Mouse (Mus musculus) MEL-GATA-1-ER (cell line): Measurements from ENCODE around the gene Efcab6.

ENCODE experiments used
- DNase-seq: peaks from one replicate; pipeline ENCODE4 v3.0.0-alpha.2; 2012; ENCODE audit warnings: low read depth; ENCODE audit errors: extremely low read depth

Efcab6 gene

DNA sequence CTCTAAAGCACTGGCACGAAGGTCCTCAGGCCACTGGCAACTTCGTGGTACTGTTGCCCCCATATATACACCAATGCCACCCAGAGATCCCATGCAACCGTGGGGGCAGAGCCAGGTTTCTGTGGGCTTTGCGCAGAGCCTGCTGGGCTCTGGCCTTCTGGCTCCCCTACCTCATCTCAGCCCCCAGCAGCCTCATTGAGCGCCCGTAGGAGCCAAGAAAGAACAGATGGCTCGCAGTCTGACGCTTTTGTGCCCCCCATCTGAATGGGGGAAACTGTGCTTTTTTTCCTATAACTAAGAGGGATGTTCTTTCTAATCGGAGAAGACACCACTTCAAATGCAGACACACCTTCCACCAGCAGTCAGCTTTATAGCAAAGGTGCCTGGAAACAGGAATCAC, 180.9 kb downstream of the Efcab6 start:
- no peak for DNase-seq

DNA sequence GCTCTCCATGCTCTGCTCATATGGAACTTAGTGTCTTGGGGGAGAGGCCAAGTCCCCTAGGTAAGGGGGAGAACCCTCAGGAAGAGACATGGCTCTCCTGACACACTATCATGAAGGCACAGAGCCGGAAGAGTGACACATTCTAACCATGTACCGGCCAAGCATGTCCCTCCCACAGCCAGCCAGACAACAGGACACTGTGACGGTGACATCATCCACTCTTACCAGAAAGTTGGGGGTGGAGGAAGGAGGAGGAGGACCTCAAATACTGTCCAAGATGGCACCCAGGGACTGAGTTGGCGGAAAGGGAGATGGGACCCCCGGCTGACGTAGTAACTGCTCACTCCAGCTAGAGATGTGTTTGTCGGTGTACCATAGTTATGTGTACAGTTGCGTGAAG, 181.4 kb downstream of the Efcab6 start:
- no peak for DNase-seq

DNA sequence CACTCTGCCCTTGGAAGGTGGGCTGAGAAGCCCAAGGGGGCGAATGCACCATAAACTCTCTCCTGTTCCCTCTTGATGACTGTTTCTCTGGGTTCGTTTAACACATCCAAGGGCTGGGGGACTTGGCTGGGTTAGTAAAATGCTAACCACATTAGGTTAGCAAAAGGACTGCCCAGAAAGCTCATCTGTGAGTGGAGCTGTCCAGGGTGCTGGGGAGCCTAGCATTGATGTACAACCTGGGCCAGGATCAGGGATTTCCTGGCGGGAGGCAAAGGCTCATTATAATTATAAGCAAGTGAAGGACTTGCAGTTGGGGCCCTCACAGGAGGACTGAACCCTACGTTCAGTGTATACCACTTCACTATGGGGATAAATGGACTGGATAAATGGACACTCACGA, 185.3 kb downstream of the Efcab6 start:
- no peak for DNase-seq

DNA sequence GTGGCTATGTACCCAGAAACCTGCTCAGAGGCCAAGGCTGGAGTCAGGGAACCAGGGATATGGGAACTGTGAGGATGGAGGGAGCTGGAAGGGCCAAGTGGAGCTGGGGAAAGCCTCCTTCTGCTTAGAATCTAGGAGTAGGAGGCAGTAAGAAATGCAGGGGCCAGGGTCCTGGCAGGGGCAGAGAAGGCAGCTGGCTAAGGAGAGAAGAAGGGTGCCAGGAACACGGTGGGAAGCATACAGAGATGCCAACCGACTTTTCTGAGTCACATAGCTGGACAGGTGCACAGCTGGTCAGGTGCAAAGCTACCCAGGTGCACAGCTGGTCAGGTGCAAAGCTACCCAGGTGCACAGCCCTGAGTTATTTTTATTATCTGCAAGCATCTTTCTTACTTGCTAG, 187.3 kb downstream of the Efcab6 start:
- no peak for DNase-seq

DNA sequence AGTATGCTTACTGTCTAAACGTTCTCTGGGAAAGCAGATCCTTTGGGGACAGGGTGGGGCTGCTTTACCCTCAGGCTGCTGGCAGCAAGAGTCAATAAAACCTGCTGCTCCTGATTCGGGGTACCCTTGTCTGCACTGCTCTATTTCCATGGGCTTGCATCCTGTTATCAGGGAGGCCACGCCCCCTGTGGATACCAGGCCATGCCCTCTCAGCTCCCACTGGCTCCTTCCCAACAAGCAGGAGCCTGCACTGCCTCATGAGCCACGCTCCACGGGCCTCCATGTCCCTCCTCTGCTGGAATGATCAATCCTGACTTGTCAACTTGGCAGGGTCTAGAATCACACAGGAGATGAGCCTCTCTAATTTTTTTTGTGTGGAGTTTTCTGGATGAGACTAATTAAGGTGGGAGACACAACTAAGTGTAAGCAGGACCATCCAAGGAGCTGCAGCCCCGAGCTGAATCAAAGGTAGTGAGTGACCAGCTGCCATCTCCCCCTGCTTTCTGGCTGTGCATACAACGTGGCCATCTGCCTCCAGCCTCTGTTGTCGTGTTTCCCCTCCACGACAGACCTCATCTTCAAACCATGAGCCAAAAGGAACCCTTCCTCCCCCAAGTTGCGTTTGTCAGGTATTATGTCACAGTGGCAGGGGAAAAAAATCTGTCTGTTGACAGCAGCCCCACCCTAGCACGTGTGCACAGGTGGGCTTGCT, 187.9 kb downstream of the Efcab6 start:
- no peak for DNase-seq

DNA sequence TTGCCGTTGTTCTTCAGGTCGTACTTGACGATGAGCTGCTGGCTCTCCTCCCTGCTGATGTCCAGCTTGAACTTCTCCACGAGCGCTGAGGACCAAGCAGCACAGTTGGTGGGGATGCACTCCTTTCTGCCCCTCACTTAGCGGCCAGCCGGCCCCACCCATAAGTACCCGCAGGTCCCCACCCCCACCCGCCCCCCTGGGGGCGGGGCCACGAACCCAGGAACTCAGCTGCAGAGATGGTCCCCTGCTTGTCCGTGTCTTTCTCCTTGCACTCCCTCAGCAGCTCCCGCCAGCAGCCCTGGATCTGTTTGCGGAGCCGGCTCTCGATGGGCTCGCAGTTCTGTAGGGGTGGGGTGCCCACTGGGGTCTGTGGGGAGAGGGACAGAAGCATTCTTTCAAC, 194.2 kb downstream of the Efcab6 start:
- no peak for DNase-seq

DNA sequence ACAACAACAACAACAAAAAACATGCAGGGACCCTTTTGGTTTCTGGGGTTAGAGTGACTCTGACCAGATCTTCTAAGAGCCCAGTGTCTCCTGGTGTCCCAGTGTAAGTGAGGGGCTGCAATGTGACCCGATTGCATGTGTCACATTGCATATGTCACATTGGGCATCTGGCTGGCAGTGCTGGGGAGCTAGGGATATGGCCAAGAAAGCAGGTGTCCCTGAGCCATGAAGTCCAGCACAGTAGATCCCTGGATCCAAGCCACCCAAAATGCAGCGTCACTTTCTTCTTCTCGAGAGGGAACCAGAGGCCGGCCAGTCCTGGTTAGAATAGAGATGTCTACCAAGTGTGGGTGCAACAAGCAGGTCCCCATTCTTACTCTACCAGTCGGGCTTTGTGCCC, 199.6 kb downstream of the Efcab6 start:
- DNase-seq, result no peak

DNA sequence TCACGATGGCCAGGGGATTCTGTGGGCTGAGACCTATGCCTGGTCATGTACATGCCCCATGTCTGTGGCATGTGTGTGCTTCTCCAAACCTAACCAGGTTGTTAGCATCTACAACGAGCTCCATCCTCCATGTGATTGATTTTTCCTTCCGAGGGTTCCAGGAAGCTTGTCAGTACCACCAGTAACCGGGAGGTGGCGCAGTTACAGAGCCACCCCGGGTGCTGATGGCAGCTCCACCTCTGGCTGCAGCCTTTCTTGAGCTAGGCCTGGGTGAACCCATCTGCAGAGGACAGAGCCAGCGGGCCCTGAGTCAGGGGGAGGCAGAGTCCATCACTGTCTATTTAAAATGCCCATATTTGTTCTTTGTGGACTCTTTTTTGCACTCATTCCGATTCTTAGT, 208.1 kb downstream of the Efcab6 start:
- no peak for DNase-seq

DNA sequence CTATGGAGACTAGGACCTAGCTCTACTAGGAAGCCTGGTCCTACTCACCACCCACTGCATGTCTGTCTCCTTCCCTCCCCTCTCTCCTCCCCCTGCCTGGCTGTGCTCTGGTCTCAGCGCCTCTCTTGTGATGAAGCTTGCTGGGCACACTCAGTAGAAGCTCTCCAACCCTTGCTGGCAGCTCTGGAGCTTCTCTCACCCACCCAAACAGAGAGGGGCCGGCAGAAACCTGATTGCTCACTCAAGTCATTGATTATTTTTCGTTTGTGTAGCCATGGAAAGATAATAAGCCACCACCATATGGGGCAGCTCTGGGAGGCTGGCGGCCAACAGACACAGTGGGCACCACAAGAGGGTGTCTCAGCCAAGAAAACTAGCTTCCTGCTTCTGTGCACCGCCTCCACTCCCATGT, 211.8 kb downstream of the Efcab6 start:
- DNase-seq, result no peak

DNA sequence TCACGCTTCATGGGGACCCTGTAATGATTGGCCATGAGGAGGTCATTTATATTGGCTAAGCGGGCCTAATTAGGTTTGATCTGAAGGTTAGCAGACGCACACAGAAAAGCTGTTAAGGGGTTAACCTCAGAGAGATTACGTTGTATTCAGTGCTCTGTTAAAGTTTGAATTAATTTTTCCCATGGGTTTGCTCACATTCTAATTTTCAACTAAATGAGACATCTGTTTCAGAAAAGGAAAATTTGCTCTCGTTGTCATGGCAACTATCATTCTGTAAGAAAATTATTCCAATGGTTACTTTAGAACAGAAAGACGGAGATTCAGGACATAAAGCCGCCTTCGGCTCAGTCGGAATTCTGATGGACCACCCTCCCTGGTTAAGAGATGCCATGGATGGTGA, 217.0 kb downstream of the Efcab6 start:
- no peak for DNase-seq

DNA sequence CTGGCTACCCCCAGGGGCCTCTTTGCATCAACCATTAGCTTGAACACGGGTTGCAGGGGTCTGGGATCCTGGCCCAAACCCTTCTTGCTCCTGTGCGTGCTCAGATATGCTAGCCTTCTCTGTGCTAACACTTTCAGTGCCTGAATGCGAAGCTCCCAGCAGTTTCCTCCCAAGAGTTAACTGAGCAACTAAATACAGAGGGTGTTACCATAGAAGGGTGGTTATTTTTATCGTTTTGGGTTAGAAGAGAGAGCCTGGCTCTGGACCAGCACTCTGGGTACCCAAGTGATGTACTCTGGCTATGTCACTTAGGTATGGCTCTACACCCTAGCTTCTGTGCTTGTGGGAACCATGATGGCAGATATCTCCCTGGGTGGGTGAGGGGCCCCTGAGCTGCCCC, 217.7 kb downstream of the Efcab6 start:
- DNase-seq, result no peak

DNA sequence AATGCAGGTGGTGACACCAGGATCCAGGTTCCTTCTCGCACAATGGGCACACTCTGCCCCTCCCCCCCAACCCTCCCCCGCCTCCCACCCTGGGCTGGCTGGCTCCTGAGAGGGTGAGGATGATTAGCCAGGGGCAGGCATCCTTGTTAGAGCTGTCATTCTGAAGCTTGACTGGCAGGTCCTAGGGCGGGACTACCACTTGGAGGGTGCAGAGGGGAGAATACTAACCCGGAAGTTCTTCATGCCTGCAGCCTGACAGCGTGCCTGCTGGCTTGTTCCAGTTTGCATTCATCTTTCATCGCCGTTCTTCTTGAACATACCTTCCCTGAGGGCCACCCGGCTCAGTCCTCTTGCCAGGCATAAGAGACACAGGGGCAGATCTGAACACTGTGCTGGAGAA, 218.6 kb downstream of the Efcab6 start:
- DNase-seq, result no peak

DNA sequence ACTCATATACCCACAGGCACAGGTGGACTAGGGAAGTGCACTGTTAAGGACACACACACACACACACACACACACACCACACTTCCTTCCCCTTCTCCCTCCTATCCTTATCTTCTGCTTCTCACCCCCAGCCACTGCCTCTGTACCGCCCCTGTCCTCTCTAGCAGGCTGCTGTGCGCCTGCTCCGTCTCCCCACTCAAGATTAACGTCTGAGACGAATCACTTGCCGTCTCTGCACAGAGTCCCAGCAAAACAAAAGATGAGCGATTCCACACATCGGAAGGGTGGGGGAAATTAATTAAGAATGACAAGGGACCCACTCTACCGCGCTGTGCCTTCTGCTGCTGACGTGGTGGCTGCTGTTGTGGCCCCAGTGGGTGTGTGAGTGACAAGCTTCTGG, 219.4 kb downstream of the Efcab6 start:
- DNase-seq, result no peak

DNA sequence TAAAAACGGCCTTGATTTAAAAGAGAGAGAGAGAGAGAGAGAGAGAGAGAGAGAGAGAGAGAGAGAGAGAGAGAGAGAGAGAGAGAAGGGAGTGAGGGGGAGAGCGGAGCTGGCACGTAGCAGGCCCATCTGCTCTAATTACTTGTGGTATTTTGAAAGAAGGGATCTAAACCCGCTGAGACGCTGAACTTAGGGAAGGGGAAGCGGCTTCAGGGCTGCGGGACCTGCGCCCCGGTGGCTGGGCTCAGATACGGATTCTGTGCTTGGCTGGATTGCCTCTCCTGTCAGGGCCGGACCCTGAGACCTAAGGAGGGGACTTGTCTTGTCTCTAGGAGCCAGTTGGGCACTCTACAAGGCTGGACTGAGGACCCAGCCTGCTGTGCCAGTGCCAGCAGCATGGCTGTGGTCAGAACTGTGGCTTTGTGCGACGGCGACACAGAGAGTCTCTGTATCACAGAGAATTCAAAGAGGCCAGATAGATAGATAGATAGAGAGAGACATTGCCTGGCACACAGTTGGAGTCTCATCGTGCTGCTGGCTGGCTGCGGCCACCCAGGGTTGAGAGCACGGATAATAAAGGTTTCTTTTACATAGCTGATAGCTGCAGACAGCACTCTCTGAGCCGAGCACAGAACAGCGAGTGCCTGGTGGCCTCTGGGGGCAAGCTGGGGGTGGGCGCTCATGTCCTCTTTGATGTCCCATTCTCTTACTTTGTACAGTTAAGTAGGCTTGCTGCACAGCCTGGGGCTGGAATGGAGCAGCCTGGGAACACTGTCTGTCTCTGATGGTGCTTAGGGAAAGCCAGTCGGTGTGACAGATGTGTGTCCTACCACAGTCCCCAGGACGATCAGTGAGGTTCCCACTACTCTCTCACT, 222.0 kb downstream of the Efcab6 start:
- no peak for DNase-seq

DNA sequence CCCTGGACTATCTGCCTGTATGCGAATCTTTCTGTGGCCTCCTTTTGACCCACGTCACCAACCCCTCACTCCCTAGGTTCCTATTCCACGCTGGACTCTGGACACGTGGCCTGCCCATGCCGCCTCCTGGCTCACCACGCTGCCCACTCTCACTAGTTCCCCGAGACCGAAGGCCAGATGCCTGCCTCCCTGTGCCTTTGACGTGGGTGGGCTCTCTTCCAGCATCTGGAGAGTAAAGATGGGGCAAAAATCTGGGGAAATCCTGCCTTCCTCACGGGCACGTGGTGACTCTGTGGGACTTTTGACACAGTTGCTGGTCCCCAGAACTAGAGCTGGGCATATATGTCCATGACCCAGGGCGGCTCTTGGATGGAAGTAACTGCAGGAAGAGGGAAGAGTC, 222.8 kb downstream of the Efcab6 start:
- no peak for DNase-seq

DNA sequence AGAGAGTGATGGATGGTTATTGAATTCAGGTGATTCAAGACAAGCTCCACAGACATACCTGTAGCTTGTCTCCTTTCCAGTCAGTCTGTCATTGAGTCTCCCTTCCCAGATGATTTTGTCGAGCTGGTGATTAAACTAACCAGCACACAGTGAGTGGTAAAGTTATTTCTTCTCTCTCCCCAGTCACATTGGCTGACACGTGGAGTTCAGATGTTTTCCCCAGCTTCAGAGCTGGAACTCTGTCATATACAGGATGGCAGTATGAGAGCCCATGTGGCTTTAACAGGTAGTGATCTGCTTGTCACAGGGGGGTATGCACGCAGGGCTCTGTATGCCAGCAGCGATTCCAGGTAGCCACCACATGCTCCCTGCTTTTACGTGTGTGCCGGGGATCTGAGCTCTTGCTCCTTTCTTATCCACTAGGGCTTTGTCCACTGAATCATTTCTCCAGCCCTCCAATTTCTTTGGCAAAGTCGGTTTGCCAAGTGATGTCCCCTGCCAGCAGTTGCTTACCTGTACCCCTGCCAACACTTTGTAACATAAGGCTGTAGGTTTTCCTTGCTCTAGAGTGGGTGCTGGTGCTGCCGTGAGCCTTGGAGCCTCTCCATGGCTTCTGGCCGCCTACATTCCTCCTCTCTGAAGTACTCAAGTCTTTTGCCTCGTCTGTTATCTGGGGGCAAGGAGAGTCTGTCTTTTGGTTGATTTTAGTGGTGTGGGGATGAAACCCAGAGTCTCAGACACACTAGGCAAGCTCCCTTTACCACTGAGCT, 224.0 kb downstream of the Efcab6 start:
- no peak for DNase-seq

DNA sequence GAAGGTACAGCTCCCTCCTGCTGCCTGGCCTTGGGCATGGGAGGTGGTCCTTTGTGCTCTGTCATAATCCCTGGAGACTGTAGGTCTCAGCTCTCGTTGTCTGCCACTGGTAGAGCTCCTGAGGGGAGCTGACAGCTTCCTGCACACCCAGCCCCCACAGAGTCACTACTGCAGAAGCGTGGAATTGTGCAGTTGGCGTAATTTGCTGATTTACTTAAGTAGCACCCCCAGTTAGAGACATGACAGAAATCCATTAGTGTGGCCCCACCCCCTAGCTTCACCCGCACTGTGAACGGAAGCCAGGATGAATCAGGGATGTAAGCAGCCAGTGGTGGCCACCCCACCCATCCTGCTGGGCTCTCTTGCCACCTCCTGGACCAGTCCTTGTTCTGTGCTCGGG, 232.9 kb downstream of the Efcab6 start:
- no peak for DNase-seq

DNA sequence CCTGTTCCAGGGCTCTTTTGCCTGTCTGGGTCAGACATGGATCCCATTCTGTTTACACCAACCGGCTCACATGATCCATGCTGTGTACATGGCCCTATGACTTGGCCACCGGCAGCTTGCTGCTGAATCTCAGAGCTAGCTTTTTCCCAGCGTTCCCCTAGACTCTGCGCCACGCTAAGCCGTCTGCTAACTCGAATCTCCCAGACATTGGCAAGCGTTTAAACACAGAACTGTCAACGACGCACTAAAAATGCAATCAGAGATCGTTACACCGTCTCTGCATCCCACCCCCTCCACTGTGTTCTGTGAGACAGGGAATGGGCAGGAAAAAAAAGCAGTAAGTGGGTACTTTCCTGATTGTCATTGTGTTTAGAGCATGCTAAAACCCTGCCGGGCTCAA, 236.0 kb downstream of the Efcab6 start:
- no peak for DNase-seq

DNA sequence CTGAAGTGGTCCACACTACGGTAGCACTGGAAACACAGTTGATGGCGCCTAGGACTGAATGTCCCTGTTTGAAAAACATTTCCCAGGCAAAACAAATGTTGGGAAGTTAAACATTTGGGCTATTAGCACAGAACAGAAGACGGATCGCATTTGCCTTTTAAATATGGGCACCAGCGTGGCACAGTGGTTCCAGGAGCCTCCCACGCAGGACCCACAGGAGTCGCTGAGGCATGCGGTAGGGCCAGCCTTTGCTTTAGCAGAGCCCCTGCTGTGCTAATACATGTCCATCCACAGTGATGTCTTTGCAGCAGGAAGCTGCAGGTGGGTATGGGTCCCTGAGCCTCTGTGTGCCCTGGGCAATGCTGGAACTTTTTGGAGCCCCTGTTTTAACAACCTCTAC, 237.2 kb downstream of the Efcab6 start:
- no peak for DNase-seq
